Mouse (Mus musculus) G1E (cell line): ENCODE results near the gene Cdkn1b. TPM values are rescaled to one million over a fixed set of nuclear protein-coding genes. Genes with fewer than 3 reads are reported as not detected.

ENCODE experiments used
- ATAC-seq: 2 replicates; pipeline ENCODE4 v1.8.0; 2016; ENCODE audit warnings: mild to moderate bottlenecking; ENCODE audit not compliant: insufficient number of reproducible peaks, poor library complexity, low FRiP score, severe bottlenecking; ENCODE audit errors: extremely low read depth
- DNase-seq: peaks from one replicate; pipeline ENCODE4 v3.0.0; 2012; ENCODE audit warnings: low spot score
- H3K27me3 ChIP-seq: 2 replicates; pipeline ENCODE4 v1.6.1; 2012; ENCODE audit warnings: mild to moderate bottlenecking, low read length, inconsistent platforms; ENCODE audit not compliant: insufficient read depth
- H3K36me3 ChIP-seq: replicated peaks from 2 replicates; pipeline ENCODE3; 2012; ENCODE audit warnings: mild to moderate bottlenecking, inconsistent platforms
- H3K4me1 ChIP-seq: 2 replicates; pipeline ENCODE4 v1.6.1; 2012; ENCODE audit warnings: low read depth, low read length, inconsistent platforms, mixed read lengths; ENCODE audit not compliant: insufficient read depth
- H3K4me3 ChIP-seq: 2 replicates; pipeline ENCODE4 v1.5.1; 2012; ENCODE audit warnings: low read depth, mild to moderate bottlenecking, inconsistent platforms, low read length, moderate library complexity, mixed read lengths
- H3K9me3 ChIP-seq: replicated peaks from 2 replicates; pipeline ENCODE4 v1.6.1; 2012; ENCODE audit warnings: inconsistent platforms
- CTCF ChIP-seq: IDR thresholded peaks from 2 replicates; pipeline ENCODE4 v1.5.1; 2012; ENCODE audit warnings: low read depth, low read length, inconsistent platforms, mixed read lengths
- GATA1 ChIP-seq: IDR thresholded peaks from 2 replicates; pipeline ENCODE4 v1.6.1; 2012; ENCODE audit warnings: borderline replicate concordance, low read length, inconsistent platforms, mixed read lengths
- GATA2 ChIP-seq: IDR thresholded peaks from 2 replicates; pipeline ENCODE4 v1.6.1; 2012; ENCODE audit warnings: low read depth, low read length, inconsistent platforms, borderline replicate concordance
- POLR2AphosphoS5 ChIP-seq: IDR thresholded peaks from 2 replicates; pipeline ENCODE4 v1.6.1; 2012; ENCODE audit warnings: low read depth, low read length, inconsistent platforms; ENCODE audit not compliant: insufficient replicate concordance
- TAL1 ChIP-seq: conservative IDR thresholded peaks from 2 replicates; pipeline ENCODE4 v1.6.1; 2012; ENCODE audit warnings: low read depth, low read length, inconsistent platforms, mixed read lengths
- polyA plus RNA-seq: library from polyadenylated mRNA; stranded (reverse); fragments of >175 nt; gene quantifications from 2 replicates; pipeline ENCODE4 v1.2.3, GENCODE M21; 2012
- total RNA-seq, 2 experiments: library from RNA; stranded (forward) in 1 of 2; stranded (reverse) in 1 of 2; fragments of 200-1000 nt in 1 of 2; fragments of >200 nt in 1 of 2; fragmentation: Nextera tagmentation in 1 of 2; gene quantifications; 2 replicates each; pipeline ENCODE4 v1.2.3; 2014 to 2017

The Cdkn1b gene
- total and polyA plus RNA-seq, 3 experiments = 34.8 to 88.8 (median 87.1) TPM

DNA sequence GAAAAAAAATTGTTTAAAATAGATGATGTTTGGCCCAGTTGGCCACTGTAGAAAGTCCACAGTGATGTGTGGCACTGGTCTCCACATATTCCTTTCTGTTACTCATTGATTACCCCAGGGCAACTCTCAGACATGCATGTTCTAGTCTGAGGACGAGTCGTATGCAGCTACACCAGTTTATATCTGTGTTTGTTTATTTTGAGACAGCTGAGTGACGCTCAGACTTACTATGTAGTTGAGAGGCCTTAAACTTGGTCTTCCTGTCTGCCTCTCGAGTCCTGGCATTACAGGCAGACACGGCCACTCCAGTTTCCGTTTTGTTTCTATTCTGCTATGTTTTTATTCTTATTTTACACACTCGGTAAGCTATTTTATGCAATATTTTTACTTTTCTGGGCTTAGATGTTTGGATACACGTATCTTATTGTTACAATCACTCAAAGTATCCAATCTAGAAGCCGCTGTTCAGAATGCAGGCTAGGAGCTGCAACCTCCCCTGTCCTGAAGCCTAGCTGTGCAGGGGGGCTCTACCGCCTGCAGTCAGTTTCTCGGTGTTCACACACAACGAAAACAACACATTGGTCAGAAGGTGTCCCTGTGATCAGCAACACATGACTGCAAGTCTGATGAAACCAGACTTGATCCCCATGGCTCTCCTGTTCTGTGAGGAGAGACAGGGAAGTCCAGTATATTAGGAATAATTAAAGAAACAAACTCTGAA lies 12.4 kb downstream of the Cdkn1b start:
- no peak overlapping the region; the same call in 1 of the 2 replicates for H3K4me3 ChIP-seq
- H3K9me3 ChIP-seq = no peaks in the 10 kb centered on the region
- ATAC-seq (no peak), DNase-seq (no peak)
- H3K4me1 ChIP-seq = peaks cover 42% of the 10 kb centered on the region
- no peaks in the 10 kb centered on the region for H3K27me3 ChIP-seq
- peaks cover 43% of the 10 kb centered on the region for H3K36me3 ChIP-seq
- TF ChIP-seq GATA1 (no peak), CTCF (no peak), TAL1 (no peak), POLR2AphosphoS5 (no peak), GATA2 (no peak)

GRCm38 (mm10) chr6:134933207-134933558 lies 13.0 kb downstream of the Cdkn1b start:
- no peak overlapping the region for H3K4me3 ChIP-seq
- DNase-seq (no peak), ATAC-seq (no peak)
- TF ChIP-seq TAL1 (no peak), GATA2 (no peak), POLR2AphosphoS5 (no peak), GATA1 (no peak), CTCF (no peak)
- peaks cover 43% of the 10 kb centered on the region for H3K36me3 ChIP-seq
- peaks cover 41% of the 10 kb centered on the region for H3K4me1 ChIP-seq
- H3K9me3 ChIP-seq = no peaks in the 10 kb centered on the region
- H3K27me3 ChIP-seq = no peaks in the 10 kb centered on the region

GRCm38 (mm10) chr6:134934305-134934704 lies 14.1 kb downstream of the Cdkn1b start:
- TF ChIP-seq GATA2 (no peak), POLR2AphosphoS5 (no peak), TAL1 (no peak), CTCF (no peak), GATA1 (no peak)
- DNase-seq = no peak
- Histone ChIP-seq H3K4me3 (no peak overlapping the region), H3K9me3 (no peaks in the 10 kb centered on the region), H3K36me3 (peaks cover 45% of the 10 kb centered on the region), H3K27me3 (no peaks in the 10 kb centered on the region), H3K4me1 (peaks cover 41% of the 10 kb centered on the region)
- no peak for ATAC-seq

DNA sequence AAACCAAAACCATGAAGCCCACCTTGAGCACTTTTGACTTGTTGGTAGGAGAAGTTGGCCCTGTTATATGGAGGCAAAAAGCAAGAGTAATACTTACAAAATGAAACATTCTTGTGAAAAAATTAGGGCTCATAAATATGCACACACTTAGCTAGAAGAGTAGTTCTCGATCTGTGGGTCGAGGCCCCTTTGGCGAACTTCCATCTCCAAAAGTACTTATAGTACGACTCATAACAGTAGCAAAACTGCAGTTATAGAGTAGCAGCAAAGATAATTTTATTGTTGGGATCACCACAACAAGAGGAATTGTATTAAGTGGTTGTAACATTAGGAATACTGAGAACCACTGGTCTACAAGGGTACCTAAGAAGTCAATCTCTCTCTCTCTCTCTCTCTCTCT lies 19.6 kb downstream of the Cdkn1b start:
- Histone ChIP-seq H3K4me3 (no peak overlapping the region), H3K9me3 (no peaks in the 10 kb centered on the region), H3K4me1 (no peaks in the 10 kb centered on the region; the same call in 1 of the 2 replicates), H3K36me3 (peaks cover 74% of the 10 kb centered on the region), H3K27me3 (no peaks in the 10 kb centered on the region)
- TF ChIP-seq POLR2AphosphoS5 (no peak), GATA2 (no peak)
- no peak for DNase-seq
- ATAC-seq = no peak

DNA sequence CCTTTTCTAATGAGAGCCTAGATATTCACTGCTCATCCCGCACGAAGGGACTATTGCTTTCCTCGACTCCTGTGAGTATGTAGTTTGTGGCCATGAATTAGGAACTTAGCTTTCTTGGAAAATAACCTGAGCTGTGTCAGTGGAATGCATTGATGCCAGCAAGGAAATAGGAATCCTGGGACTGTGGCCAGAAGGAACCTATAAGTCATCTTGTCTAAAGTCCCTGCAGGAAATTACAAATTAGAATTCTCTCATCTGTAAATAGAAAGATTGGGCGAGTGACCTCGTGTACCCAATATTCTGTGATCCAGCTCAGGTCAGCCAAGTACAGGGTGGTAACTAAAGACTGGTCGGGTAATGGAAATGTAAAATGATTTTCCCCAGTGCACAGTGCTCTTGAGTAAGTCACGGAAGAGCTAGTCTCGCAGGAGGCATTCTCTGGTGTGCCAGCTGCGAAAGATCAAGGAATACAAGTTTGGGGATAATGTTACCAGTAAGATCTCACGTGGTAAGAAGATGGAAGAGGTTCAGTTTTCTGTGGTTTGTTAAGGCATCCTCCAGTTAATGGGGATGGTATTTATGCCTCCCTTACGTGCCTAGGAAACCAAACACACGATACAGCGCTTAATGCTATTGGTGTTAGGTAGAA lies 23.7 kb downstream of the Cdkn1b start:
- TF ChIP-seq POLR2AphosphoS5 (no peak), CTCF (no peak), GATA1 (no peak), TAL1 (no peak), GATA2 (no peak)
- H3K36me3 ChIP-seq = peaks cover 76% of the 10 kb centered on the region
- no peaks in the 10 kb centered on the region for H3K9me3 ChIP-seq
- DNase-seq = no peak
- no peak overlapping the region for H3K4me3 ChIP-seq
- no peaks in the 10 kb centered on the region for H3K27me3 ChIP-seq
- no peak for ATAC-seq
- H3K4me1 ChIP-seq = peaks cover 30% of the 10 kb centered on the region

DNA sequence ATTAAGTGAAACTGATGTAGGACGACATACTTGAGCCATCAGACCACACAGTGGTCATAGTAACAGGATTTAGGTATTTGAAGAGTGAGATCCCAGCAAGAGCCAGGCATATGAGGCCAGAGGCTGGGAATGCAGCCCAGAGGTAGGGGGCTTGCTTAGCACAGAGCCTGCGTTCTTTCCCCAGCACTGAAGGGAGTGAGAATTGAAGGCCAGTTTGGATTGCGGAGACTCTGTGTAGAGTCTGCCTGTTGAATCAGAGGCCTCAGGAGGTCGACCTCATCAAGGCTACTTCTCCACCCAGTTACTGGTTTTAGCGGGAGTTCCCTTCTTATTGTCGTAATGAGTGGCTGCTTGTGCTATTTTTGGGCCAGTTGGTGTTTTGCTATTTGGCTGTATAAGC lies 25.9 kb downstream of the Cdkn1b start:
- TF ChIP-seq GATA1 (no peak), GATA2 (no peak), CTCF (no peak), POLR2AphosphoS5 (no peak), TAL1 (no peak)

More for the DNA sequence above, 25.9 kb downstream of the Cdkn1b start:
- DNase-seq = no peak
- Histone ChIP-seq H3K9me3 (no peaks in the 10 kb centered on the region), H3K4me3 (no peak overlapping the region), H3K36me3 (peaks cover 70% of the 10 kb centered on the region), H3K27me3 (no peaks in the 10 kb centered on the region), H3K4me1 (peaks cover 45% of the 10 kb centered on the region)
- no peak for ATAC-seq
